Mouse (Mus musculus): Measurements from ENCODE around the gene Gm20388.

Gm20388 gene

DNA sequence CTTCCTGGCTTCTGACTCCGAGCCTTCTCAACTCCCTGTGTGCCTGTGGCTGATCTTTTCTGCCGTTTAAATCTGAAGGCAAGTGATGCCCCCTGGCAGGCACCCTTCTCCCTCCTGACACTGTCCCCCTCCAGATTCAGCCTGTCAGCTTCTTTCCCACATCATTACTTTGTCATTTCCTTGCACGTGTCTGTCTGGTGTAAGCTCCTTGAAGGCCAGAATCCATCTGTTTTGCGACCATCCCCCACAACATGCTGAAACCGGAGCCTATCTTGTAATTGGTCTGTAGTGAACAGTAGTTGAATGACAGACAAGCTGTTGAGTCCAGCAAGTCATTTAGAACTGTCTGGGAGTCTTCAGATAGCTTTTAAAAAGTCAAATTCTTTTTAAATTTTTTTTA is 134.8 kb downstream of the Gm20388 start:
- DNase-seq (ENCODE audit: low spot score in 2 of 2) = no peak

DNA sequence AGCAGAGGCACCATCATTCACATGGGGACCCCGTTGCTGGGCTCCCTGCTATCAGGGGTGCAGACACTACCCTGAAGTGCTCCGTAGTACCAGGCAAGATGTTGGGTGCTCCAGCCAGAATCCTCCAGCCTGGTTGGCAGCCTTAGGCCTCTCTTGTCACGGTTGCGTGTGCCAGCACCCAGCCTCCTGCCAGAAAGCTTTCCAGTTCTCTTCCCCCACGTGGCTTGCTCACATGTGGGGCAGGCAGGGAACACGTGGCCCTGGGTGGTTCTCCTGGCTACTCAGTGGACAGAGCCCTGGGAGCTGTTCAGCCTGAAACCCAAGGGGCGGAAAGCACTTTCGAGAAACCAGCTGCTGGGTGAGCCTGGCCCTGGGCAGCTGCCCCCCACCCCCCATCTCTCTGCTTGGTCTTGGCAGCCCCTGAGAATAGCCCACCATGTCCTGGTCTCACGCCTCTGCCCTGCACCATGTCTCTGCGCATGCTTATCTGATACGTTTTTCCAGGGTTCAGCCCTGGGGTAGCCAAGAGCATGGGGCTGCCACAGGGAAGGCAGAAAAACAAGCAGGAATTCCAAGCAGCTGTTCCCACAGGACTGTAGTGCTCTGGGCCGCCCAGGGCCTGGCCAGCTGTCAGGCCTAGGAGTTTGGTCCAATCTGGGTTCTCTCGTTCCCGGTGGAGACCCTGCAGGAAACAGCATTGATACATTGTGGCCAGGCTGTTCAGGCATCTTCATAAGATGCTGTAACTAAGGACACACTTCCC is 135.8 kb downstream of the Gm20388 start:
- peak; percentile 85 to 88 for DNase-seq (ENCODE audit: low spot score in 2 of 2)

DNA sequence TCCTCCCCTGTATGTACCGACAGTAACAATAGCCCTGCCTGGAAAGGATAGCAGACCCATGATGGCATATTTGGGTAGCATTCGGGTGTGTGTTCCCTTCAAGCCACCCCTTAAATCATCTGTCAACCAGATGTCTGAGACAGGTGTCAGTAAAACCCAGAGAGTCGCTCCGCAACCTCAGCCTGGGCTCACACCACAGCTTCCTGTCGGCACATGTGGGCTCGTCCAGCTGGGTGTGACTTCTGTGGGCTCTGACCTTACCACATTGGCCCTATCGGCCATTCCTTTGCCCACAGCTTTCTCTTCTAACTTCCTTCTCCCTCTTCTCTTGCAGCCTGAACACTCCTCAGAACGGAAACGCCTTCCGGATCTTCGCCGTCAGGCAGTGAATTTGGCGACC is 139.3 kb downstream of the Gm20388 start:
- no peak for DNase-seq (ENCODE audit: low spot score in 2 of 2)

DNA sequence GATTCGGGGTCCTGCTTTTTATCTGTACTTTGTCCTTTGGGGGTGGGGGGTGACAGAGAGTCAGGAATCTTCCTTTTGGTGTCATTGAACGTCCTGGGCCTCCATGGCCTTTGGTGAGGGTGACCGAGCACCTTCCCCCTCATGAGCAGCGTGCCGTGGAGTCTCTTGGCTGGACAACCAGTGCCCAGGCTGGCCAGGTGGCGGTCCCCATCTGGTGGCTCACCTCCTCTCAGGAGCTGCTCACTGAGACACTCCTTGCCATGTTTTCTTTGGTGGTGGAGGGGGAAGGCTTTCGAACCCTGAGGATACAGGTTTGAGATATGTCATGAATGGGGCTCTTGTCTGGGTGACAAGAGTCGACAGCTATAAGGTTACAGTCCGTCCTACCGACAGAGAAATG is 139.7 kb downstream of the Gm20388 start:
- DNase-seq (ENCODE audit: low spot score in 2 of 2) = no peak

DNA sequence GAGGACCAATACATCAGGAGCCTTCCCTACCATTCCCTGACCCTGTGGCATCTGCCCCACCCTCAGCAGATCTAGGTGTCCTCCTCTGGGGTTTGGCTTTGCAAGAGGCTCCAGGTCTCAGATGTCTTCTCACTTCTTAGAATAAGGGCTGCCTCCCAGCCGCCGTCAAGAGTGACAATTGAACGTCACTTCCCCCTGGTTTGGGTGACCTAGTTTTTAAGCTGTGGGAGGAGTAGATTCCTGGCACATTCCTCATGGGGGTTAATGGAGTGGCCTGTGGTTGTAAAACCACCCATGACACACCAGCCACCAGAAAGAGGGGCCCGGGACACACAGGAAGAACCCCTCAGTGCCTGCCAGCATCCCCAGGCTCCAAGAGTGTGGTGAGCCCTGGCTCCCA is 140.4 kb downstream of the Gm20388 start:
- no peak for DNase-seq (ENCODE audit: low spot score in 2 of 2)

DNA sequence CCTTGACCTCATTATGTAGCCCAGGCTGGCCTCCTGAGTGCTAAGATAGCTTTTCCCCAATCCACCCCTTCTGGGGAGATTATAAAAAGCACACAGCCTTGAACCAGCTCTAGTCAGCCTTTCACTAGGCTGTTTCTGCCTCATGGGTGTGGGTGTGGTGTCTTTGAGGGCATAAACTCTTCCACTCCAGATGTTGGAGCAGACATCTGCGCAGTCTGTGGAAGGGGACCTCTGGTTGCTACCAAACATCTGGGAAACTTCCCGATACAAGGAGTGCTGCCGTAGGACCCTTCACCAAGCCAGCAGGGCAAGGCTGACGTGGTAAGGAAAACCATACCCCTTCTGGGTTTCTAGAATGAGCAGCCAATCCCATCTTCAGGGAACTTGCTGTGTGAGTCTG is 141.3 kb downstream of the Gm20388 start:
- no peak for DNase-seq (ENCODE audit: low spot score in 2 of 2)

DNA sequence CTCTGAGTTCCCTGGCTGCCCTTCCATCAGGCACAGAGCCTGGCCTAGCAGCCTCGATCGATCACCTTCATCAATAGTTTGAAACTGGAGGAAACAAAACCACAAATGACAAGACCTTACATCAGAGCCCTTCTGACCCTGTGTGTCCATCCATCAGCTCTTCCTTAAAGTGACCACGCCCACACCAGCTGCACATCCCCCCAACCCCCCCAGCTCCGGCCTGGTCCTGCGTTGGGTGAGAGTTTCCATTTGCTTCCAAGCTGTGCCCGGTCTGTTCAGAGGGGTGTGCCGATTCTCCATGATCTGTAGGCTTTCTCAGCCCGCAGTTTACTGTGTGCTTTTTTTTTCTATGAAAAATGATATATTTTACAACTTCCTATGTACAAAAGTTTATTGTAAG is 141.7 kb downstream of the Gm20388 start:
- DNase-seq (ENCODE audit: low spot score in 2 of 2) = no peak

DNA sequence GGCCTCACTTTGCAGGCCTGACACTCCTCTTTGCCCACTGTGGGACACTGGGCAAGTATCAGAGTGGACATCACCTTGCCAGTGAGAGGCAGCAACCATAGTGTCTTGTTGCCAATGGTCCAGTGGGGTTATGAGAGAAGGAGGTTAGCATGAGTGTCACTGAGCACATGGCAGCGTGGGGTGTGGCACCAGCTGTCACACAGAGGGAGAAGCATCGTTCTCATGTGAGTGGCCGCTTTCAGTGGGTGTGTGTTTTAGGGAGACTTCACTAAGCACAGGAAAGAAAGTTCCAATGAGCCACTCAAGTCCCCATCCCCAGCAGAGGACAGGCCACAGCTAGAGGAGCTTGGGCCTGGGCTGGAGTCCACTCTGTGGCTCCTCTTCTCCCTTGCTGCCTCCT is 144.2 kb downstream of the Gm20388 start:
- no peak for DNase-seq (ENCODE audit: low spot score in 2 of 2)

DNA sequence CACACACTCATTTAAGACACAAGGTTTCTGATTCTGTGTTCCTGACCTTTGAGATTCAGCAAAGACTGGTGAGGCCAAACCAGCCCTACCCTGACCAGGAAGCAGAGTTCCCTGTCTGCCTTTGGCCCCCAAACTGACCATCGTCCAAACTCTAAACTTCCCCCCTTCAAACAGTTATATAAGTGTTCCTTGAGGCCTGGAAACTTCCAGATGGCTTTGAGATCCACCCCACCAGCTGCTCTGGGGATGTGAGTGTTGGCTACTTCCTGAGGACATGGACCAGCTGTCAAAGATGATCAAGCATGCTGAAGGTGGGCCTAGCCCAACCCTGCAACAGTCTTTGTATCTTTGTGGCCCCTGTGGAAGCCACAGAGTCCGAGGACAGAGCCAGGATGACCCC is 146.4 kb downstream of the Gm20388 start:
- DNase-seq (ENCODE audit: low spot score in 2 of 2) = no peak

DNA sequence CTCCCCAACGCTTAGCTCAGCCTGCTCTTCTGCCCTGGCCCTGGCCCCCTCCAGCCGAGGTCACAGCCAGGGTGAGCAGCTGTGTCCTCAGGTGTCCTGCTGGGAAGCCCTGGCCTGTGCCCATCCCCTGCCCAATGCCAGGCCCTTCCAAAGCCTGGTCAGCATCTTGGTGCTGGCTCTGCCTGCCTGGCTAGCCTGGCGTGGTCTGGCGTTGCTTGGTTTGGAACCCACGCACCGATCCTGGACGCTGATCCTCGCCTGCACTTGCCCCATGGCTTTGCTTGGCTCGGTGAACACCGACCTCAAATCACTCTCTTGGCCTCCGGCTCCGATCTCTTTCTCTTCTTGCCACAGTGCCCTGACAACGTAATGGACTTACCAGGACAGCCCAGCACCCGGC is 152.1 kb downstream of the Gm20388 start:
- DNase-seq (ENCODE audit: low spot score in 2 of 2) = no peak

DNA sequence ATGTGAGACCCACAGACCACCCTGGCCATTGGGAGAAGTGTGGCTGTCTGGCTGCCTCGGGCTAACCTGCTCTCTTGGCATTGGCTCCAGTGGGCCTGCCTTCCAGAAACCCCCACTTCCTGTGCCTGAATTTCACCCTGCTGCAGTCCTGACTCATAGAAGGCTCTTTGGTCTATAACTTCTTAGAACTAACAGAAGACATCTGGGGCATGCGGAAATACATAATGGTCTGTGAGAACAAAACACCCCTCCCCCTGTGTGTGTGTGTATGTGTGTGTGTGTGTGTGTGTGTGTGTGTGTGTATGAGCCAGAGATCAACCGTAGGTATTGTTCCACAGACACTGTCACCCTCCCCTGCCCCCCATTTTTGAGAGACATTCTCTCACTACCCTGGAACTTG is 152.7 kb downstream of the Gm20388 start:
- DNase-seq (ENCODE audit: low spot score in 2 of 2) = no peak

DNA sequence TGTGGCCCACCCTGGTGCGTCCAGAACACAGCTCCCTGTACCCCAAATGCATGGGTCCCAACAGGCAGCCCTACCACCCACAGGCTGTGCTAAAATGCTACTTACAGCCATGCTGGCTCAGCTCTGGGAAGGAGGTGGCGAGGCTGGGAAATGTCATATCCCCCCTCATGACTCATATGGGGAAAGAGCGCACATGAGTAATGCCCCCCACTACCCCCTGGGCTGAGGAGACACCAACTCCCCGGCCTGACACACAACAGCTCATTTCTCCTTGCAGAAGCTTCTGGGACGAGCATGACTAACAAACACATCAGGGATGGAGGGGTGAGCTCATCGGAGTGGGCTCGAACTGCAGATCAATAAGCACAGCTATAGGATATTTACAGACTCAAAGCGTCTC is 155.0 kb downstream of the Gm20388 start:
- DNase-seq (ENCODE audit: low spot score in 2 of 2) = no peak

DNA sequence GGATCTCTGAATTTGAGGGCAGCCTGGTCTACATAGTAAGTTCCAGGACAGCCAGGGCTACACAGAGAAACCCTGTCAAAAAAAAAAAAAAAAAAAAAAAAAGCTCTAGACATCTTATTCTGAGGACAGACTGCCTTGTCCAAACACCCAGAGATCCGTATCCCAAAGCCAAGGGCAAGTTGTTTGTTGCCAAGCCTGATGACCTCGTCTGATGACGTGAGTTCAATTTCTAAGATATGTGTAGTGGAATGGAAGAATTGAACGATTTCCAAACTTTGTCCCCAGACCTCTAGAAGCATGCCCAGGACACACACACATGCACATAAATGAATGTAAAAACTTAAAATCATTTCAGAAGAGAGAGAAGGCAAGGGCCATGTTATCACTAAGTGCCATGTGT is 155.6 kb downstream of the Gm20388 start:
- no peak for DNase-seq (ENCODE audit: low spot score in 2 of 2)

DNA sequence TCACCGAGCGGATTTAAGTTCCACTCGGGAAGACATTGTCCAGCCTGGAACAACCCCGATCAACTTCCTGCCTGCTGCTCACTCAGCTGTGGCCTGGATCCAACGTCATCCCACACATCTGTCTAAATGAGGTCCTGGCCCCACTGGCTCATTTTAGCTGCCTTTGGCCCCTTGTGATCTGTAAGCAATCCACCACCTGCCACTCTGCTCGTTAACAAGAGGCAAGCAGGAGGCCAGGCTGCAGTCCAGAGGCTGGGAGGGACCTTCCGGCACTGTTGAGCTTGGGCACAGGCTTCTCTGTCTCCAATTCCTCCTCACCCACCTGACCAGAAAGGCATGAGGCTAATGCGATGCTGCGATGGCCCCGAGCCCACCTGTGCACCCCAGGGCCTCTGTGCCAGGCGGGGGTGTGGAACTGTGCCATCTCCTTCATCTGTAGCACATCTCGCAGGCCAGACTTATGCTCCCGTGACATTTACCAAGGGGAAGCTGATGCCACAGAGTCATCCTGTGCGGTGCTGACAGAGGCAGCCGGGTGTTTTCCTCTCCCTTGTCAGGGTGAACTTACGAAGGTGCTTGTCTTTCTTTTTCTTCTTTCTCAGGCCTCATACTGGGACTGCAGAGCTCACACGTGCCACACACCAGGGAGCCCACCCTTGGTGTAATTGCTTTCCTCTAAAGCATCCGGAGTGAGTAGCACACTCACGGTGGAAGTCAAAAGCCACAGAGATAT is 157.5 kb downstream of the Gm20388 start:
- no peak for DNase-seq (ENCODE audit: low spot score in 2 of 2)

DNA sequence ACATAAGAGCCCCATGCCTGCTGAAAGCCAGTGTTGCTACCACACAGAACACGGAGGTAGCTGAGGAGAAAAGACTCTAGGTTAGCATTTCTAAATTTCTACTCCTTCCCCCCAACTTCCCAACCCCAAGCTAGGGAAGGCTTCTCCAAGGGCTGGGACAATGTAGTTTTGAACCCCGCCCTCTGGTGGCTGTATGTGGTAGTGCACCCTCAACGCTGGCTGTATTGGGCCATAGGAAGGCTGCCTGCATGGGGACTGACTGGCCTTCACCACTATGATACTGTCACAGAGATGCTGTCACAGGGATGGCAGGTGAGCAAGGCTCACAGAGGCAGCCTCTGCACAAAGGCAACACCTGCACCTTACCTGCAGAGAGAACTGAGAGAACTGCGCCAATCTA is 161.0 kb downstream of the Gm20388 start:
- DNase-seq (ENCODE audit: low spot score in 2 of 2) = peak; percentile 62 to 70

DNA sequence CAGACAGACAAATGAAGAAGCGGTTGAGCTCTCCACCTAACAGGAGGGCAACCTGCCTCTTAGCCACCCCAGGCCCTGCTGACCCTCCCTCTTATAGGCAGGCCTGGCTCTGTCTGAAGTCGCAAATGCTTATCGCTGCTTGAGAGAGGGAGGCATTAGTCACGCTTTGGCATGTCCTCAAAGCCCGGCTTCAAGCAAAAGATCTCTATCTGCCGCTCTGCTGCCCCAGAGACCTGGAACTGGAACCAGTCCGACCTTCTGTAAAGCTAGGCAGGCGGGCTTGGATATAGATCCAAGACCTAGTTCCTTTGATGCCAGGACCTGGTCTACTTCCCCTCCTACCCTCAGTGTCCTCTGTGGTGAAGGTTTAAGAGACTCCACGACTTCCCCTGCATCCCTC is 161.6 kb downstream of the Gm20388 start:
- DNase-seq (ENCODE audit: low spot score in 2 of 2) = no peak

DNA sequence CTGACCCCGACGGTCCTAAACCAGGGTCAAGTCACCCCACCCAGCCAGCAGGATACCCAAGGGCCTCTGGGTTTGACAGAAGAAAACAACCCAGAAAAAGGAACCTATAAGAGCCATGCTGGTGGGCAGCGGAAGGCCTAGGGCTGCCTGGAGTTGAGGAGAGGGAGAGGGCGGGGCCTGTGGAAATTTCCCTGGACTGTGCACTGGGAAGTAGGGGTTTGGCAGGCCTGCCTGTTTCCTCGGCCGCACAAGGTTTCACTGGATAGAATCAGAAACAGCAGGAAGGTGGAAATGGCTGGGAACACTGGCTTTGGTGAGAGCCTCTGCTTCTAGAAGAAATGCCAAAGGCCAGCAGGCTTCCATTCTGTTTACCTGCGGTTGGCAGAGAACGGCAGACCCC is 162.2 kb downstream of the Gm20388 start:
- DNase-seq (ENCODE audit: low spot score in 2 of 2) = no peak

DNA sequence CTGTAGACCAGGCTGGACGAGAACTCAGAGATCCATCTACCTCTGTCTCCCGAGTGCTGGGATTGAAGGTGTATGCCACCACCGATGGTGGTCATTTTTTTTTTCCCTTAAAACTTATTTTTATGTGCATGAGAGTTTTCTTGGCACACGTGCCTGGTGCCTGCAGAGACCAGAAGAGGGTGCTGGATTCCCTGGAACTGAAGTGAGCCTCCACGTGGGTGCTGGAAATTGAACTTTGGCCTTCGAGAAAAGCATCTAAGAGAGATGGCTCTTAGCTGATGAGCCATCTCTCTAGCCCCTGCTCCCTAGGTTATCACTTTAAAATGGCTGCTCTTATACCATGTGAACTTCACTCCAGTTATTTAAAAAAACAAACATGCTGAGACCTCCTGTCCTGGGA is 163.9 kb downstream of the Gm20388 start:
- no peak for DNase-seq (ENCODE audit: low spot score in 2 of 2)

DNA sequence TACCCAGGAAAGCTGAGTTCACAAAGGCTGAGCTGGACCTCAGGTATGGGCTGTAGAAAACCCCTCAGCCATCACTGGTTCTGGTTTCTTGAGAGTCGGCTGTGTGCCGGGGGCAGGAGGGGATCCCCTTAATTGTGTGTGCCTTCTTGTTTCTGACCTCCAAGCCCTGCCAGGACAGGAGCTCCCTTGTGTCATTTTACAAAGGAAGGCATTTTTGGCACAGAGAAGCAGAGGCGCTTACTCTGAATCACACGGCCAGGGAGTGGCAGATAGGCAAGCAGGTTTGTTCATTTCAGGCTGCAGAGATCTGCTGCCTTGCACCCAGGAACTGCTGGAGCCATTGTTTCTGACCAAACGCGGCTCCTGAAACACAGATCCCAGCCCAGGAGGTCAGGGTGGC is 164.7 kb downstream of the Gm20388 start:
- DNase-seq (ENCODE audit: low spot score in 2 of 2) = no peak

DNA sequence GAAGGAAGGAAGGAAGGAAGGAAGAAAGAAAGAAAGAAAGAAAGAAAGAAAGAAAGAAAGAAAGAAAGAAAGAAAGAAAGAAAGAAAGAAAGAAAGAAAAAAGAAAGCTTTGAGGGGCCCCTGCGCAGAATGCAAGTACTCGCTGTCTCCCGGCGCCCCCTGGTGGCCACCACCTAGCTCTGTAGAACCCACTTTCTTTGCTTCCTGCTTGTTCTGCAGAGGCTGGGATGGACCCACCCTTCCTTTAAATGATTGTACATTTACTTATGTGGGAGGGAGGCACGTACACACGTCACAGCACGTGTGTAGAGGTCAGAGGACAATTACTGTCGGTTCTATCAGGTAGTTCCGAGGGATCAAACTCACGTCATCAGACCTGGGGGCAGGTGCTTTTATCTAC is 167.4 kb downstream of the Gm20388 start:
- peak; percentile 39 to 41 for DNase-seq (ENCODE audit: low spot score in 2 of 2)

DNA sequence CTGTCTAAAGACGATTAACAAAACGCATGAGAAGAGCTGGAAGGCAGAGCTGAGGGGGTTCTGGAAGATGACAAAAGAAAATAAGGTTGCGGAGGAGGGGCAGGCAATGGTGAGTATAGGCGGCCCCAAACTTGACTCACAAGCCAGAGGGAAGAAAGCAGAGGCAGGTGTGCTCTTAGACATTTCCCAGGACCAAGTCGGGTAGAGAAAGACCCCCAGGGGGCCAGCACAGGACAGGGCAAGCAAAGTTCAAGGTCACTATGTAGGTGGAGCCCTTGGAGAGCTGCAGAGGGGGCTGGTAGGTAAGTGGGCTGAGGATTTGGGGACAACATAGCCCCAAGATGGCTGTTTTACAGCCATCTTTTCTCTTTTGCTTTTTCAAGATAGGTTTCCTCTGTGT is 168.7 kb downstream of the Gm20388 start:
- no peak for DNase-seq (ENCODE audit: low spot score in 2 of 2)

DNA sequence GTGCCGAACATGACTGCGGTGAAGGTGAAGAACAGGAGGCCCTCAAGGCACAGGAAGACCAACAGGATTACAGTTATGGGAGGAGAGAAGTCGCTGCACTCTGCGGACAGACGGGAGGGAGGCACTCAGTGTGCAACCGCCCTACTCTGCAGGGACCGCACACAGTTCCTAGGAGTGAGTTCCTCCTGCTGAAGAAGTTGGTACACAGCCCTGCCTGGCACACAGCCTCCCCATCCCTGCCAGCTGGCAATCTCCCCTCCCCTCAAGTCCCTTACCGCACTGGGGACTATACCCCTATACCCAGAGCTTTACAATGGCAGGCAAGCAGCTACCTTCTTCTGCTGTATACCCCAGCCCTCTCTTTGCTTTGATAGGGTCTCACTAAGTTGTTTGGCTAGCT is 172.6 kb downstream of the Gm20388 start:
- no peak for DNase-seq (ENCODE audit: low spot score in 2 of 2)

DNA sequence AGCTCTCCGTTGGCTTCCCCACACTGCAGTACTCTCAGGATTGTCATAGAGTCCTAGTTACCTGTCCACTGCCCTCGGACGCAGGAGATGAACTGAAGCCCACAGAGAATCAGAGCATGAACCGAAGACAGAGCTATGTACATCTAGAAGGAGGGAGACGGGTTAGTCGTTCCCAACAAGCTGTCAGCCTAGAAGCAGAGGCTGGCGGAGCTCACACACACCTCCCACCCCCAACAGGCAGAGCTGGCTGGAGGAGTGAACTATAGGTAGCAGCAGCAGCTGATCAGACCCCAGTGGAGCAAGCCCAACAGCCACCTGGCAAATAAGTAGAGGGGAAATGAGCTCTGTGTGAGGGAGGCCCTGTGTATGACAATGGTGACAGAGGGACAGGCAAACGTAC is 174.1 kb downstream of the Gm20388 start:
- no peak for DNase-seq (ENCODE audit: low spot score in 2 of 2)

DNA sequence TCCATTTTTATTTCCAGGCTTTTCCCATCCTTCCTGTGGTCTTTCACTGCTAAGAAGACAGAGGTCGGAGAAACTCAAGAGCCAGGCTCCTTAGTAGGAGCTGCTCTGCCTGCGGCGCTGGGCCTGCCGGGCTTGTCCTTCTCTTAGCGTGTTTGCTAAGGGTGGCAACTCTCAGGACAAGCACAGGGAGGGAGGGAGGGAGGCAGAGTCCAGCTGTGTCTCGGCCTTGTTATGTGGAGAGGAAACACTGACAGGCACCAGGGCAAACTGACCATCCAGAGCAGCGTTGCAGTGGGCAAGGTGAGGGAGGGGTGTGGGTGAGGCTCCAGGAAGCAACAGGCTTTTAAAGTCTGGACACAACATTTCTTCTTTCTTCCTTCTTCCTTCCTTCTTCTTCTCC is 178.9 kb downstream of the Gm20388 start:
- DNase-seq (ENCODE audit: low spot score in 2 of 2) = no peak

Data from right cerebral cortex, postnatal 36 days (tissue).